Mouse (Mus musculus) yolk sac, embryonic 10.5 days (tissue): ENCODE results near the gene Vps54.
"Not testable (repeated sequence)": the region's sequence is repeated elsewhere in the genome, so short reads cannot be mapped to it uniquely, and the experiment has no call there.

ENCODE experiments used
- DNase-seq: peaks from one replicate; pipeline ENCODE4 v3.0.0-alpha.2; 2017; ENCODE audit warnings: low spot score

The Vps54 gene

GRCm38 (mm10) chr11:21239021-21239661, at the start of gene Vps54:
TSS of gene Vps54 (plus strand) at chr11:21239281.
- DNase-seq, result peak; percentile 71

- DNase-seq, result not testable (repeated sequence)
These were observed 47.3 kb upstream of the Vps54 start for GRCm38 (mm10) chr11:21191821-21192220.

- no peak for DNase-seq
These were observed 44.2 kb upstream of the Vps54 start for GRCm38 (mm10) chr11:21194851-21195250.

GRCm38 (mm10) chr11:21209046-21209445, 30.0 kb upstream of the Vps54 start:
- DNase-seq, result no peak

- not testable (repeated sequence) for DNase-seq
These were observed 29.4 kb upstream of the Vps54 start for GRCm38 (mm10) chr11:21209701-21210100.

GRCm38 (mm10) chr11:21217419-21217818, 21.7 kb upstream of the Vps54 start:
- no peak for DNase-seq

- no peak for DNase-seq
These were observed 19.8 kb upstream of the Vps54 start for GRCm38 (mm10) chr11:21219281-21219680.

GRCm38 (mm10) chr11:21219851-21220587, 19.1 kb upstream of the Vps54 start:
- DNase-seq, result no peak

- DNase-seq, result no peak
These were observed 18.3 kb upstream of the Vps54 start for GRCm38 (mm10) chr11:21220754-21221153.

GRCm38 (mm10) chr11:21221396-21221795, 17.7 kb upstream of the Vps54 start:
- DNase-seq, result no peak

GRCm38 (mm10) chr11:21222606-21223207, 16.4 kb upstream of the Vps54 start:
- no peak for DNase-seq

GRCm38 (mm10) chr11:21223539-21223938, 15.5 kb upstream of the Vps54 start:
- DNase-seq, result no peak

GRCm38 (mm10) chr11:21224041-21224440, 15.0 kb upstream of the Vps54 start:
- no peak for DNase-seq

- no peak for DNase-seq
These were observed 14.6 kb upstream of the Vps54 start for GRCm38 (mm10) chr11:21224446-21224845.

GRCm38 (mm10) chr11:21224983-21225382, 14.1 kb upstream of the Vps54 start:
- no peak for DNase-seq

- DNase-seq, result no peak
These were observed 3.7 kb upstream of the Vps54 start for GRCm38 (mm10) chr11:21235381-21235780.

GRCm38 (mm10) chr11:21235821-21236220, 3.3 kb upstream of the Vps54 start:
- DNase-seq, result no peak

GRCm38 (mm10) chr11:21236996-21237395, 2.1 kb upstream of the Vps54 start:
- DNase-seq, result no peak

- DNase-seq, result no peak
These were observed 1.4 kb upstream of the Vps54 start for GRCm38 (mm10) chr11:21237474-21238278.

GRCm38 (mm10) chr11:21238279-21239020, 631 bp upstream of the Vps54 start:
- peak; percentile 72 for DNase-seq

- DNase-seq, result no peak
These were observed 855 bp downstream of the Vps54 start for GRCm38 (mm10) chr11:21239763-21240509.
